Mouse (Mus musculus) mature B cell (primary cell): Measurements from ENCODE around the gene Glt28d2.

ENCODE experiments used
- in situ Hi-C: fragments of 300-500 bp; cut with MboI; formaldehyde crosslinking; loops from 2 replicates; pipeline ENCODE4 v1.14.3; 2019

The Glt28d2 gene

GRCm38 (mm10) chr3:85827283-85827682 lies 60.0 kb downstream of the Glt28d2 start:
- in situ Hi-C loops, result no loop called here

- in situ Hi-C loops, result no loop called here
Measured at GRCm38 (mm10) chr3:85820839-85821548, 66.3 kb downstream of the Glt28d2 start.
